Mouse (Mus musculus) limb, embryonic 15.5 days (tissue): ENCODE measurements around the gene Haus8. TPM values are rescaled to one million over a fixed set of nuclear protein-coding genes. Genes with fewer than 3 reads are reported as not detected.
A peak's percentile ranks its signal among the peaks of the same experiment; 100 is the strongest.
"Not testable (repeated sequence)": the region's sequence is repeated elsewhere in the genome, so short reads cannot be mapped to it uniquely, and the experiment has no call there.

Experiments used
- ATAC-seq: fragments of 200-750 bp; cut with Nextera tagmentation; 2 replicates; pipeline ENCODE4 v1.8.0; 2017; ENCODE audit warnings: low read depth, moderate TSS enrichment; ENCODE audit not compliant: insufficient number of reproducible peaks, low FRiP score, low TSS enrichment
- H3K27ac ChIP-seq: fragments of 300-500 bp; sonication (generic); 2 replicates; pipeline ENCODE4 v1.5.1; 2015; ENCODE audit warnings: moderate library complexity, mild to moderate bottlenecking, inconsistent platforms
- H3K27me3 ChIP-seq: fragments of 300-500 bp; sonication (generic); 2 replicates; pipeline ENCODE4 v1.6.1; 2015; ENCODE audit warnings: inconsistent platforms
- H3K36me3 ChIP-seq: fragments of 300-500 bp; sonication (generic); 2 replicates; pipeline ENCODE4 v1.6.1; 2015; ENCODE audit warnings: inconsistent platforms
- H3K4me1 ChIP-seq: fragments of 300-500 bp; sonication (generic); 2 replicates; pipeline ENCODE4 v1.6.1; 2015; ENCODE audit warnings: inconsistent platforms
- H3K4me2 ChIP-seq: fragments of 300-500 bp; sonication (generic); 2 replicates; pipeline ENCODE4 v1.6.1; 2015; ENCODE audit warnings: mild to moderate bottlenecking, inconsistent platforms
- H3K4me3 ChIP-seq: fragments of 300-500 bp; sonication (generic); 2 replicates; pipeline ENCODE4 v1.5.1; 2015; ENCODE audit warnings: mild to moderate bottlenecking, inconsistent platforms
- H3K9ac ChIP-seq: fragments of 300-500 bp; sonication (generic); 2 replicates; pipeline ENCODE4 v1.6.1; 2015; ENCODE audit warnings: inconsistent platforms
- H3K9me3 ChIP-seq: fragments of 300-500 bp; sonication (generic); 2 replicates; pipeline ENCODE4 v1.6.1; 2016; ENCODE audit warnings: inconsistent platforms
- WGBS: fragments of 180-500 bp; shearing (Covaris S2); methylation state at CpG from one replicate; pipeline ENCODE4 v1.1.7; 2015; 5-methylcytosine and 5-hydroxymethylcytosine counted together
- polyA plus RNA-seq: library from polyadenylated mRNA; unstranded; fragments of >200 nt; fragmentation: Nextera tagmentation; extraction: Ambion mirVana; gene quantifications from 2 replicates; pipeline ENCODE4 v1.2.1, GENCODE M21; 2015

Gene Haus8
- polyA plus RNA-seq, 1 experiment from 2014 or later: 52.2 TPM

GRCm38 (mm10) chr8:71214266-71214665, 58.5 kb downstream of the Haus8 start:
- WGBS: 87% methylated on average over 4 of the region's 5 CpGs
- 0 out of 2 replicates have a peak, but pooled peaks have one; percentile 65 for ATAC-seq
- H3K27ac ChIP-seq, H3K4me2 ChIP-seq, H3K9me3 ChIP-seq, H3K4me1 ChIP-seq, H3K9ac ChIP-seq, H3K27me3 ChIP-seq, H3K4me3 ChIP-seq, H3K36me3 ChIP-seq: not testable (repeated sequence)

- not testable (repeated sequence) for ATAC-seq, H3K27ac ChIP-seq, H3K9ac ChIP-seq, H3K36me3 ChIP-seq, H3K9me3 ChIP-seq, H3K27me3 ChIP-seq, H3K4me1 ChIP-seq
- 3% methylated on average over 6 of the region's 11 CpGs for whole genome bisulfite sequencing
- H3K4me2 ChIP-seq: peak overlapping the region; percentile 40
- peak overlapping the region; percentile 30 for H3K4me3 ChIP-seq
These were observed 67.2 kb downstream of the Haus8 start for GRCm38 (mm10) chr8:71205541-71205967.

Other genes with a start within 250 kb of the Haus8 start
- gene Myo9b, start 220 bp downstream of the Haus8 start, polyA plus RNA-seq: 25.5 and 27.1 TPM in 2 replicates
- 104 and 105 TPM in 2 replicates for gene Use1, start 93.9 kb upstream of the Haus8 start, polyA plus RNA-seq
- gene Ocel1, start 98.4 kb upstream of the Haus8 start, polyA plus RNA-seq: 5.7 and 7.0 TPM in 2 replicates
- 40.4 and 42.9 TPM in 2 replicates for gene Nr2f6, start 109.0 kb upstream of the Haus8 start, polyA plus RNA-seq
- gene Ushbp1, start 122.9 kb upstream of the Haus8 start, polyA plus RNA-seq: 10.3 and 13.4 TPM in 2 replicates
- gene Babam1, start 123.9 kb upstream of the Haus8 start, polyA plus RNA-seq: 84.9 and 90.7 TPM in 2 replicates
- 30.2 and 30.6 TPM in 2 replicates for gene Ankle1, start 133.1 kb upstream of the Haus8 start, polyA plus RNA-seq
- 65.7 and 67.2 TPM in 2 replicates for gene Abhd8, start 190.7 kb upstream of the Haus8 start, polyA plus RNA-seq
- gene Mrpl34, start 192.0 kb upstream of the Haus8 start, polyA plus RNA-seq: 100 and 122 TPM in 2 replicates
- gene Dda1, start 196.3 kb upstream of the Haus8 start, polyA plus RNA-seq: 98.4 and 107 TPM in 2 replicates
- 1.3 and 1.4 TPM in 2 replicates for gene Ano8, start 213.0 kb upstream of the Haus8 start, polyA plus RNA-seq
- gene Gtpbp3, start 215.2 kb upstream of the Haus8 start, polyA plus RNA-seq: 16.5 and 19.2 TPM in 2 replicates
- 56.9 and 66.3 TPM in 2 replicates for gene Plvap, start 238.8 kb upstream of the Haus8 start, polyA plus RNA-seq